Mouse (Mus musculus) spleen, adult 2 months (tissue): ENCODE measurements around the gene Igfbp5.

Source experiments
- CTCF ChIP-seq: fragments of 200-500 bp; IDR thresholded peaks from 2 replicates; pipeline ENCODE4 v1.5.1; 2011; ENCODE audit warnings: mild to moderate bottlenecking, inconsistent platforms; ENCODE audit not compliant: insufficient read depth, insufficient read length, insufficient replicate concordance; ENCODE audit errors: extremely low read depth
- POLR2A ChIP-seq: fragments of 200-500 bp; IDR thresholded peaks from 2 replicates; pipeline ENCODE4 v1.6.1; 2011; ENCODE audit warnings: low read depth, low read length, inconsistent platforms

DNA sequence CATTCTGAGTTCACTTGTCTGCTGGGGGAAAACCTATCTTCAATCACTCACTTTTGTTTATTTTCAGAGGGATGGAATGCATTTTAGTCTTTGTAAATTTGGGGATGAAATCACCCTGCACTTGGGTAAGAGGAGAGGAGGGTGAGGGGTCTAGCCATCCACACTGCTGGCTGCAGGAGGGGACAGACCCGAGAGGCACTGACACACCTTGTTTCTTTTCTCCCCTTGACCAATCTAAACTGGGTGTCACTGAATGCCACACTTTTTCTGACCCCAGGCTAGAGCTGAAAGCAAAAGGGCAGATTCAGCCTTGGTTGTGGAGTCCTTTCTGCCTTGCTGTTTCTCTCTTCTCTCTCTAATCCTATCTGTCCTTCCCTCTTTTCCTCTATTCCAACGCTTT lies 13.0 kb downstream of the Igfbp5 start:
- TF ChIP-seq CTCF (no peak), POLR2A (no peak)
